Mouse (Mus musculus) hematopoietic multipotent progenitor cell, adult 10-12 weeks (in vitro differentiated cells): Measurements from ENCODE around the gene Ssbp1. TPM values are rescaled to one million over a fixed set of nuclear protein-coding genes. Genes with fewer than 3 reads are reported as not detected.

Experiments
- polyA plus RNA-seq: library from polyadenylated mRNA; stranded (reverse); fragments of >175 nt; gene quantifications from 2 replicates; pipeline ENCODE4 v1.2.3, GENCODE M21; 2012; ENCODE audit warnings: low replicate concordance

Ssbp1 gene
- 22.6 and 26.0 TPM in 2 replicates for polyA plus RNA-seq

GRCm38 (mm10) chr6:40470916-40471719 is at the start of gene Ssbp1:
Gene Ssbp1 (plus strand): TSS chr6:40471352.

GRCm38 (mm10) chr6:40436047-40436483 is 35.1 kb upstream of the Ssbp1 start, which contains the start of gene E330009J07Rik:
Gene E330009J07Rik (minus strand): TSS chr6:40436135.

GRCm38 (mm10) chr6:40438936-40439335 is 32.2 kb upstream of the Ssbp1 start, which contains the start of gene Wee2:
Gene Wee2 (plus strand): TSS chr6:40439088.

GRCm38 (mm10) chr6:40490933-40491332 is 19.8 kb downstream of the Ssbp1 start, which contains the start of gene Tas2r137:
Gene Tas2r137 (plus strand): TSS chr6:40491233.

GRCm38 (mm10) chr6:40493229-40493628 is 22.1 kb downstream of the Ssbp1 start, which contains the start of gene Tas2r108:
Gene Tas2r108 (plus strand): TSS chr6:40493529.

GRCm38 (mm10) chr6:40519408-40519807 is 48.3 kb downstream of the Ssbp1 start, which contains the start of gene Prss37:
Gene Prss37 (minus strand): TSS chr6:40519508.

Other genes with a start within 250 kb of the Ssbp1 start
- gene Agk, start 146.2 kb upstream of the Ssbp1 start, polyA plus RNA-seq: 3.6 and 4.9 TPM in 2 replicates
- 4.4 and 10.7 TPM in 2 replicates for gene E330009J07Rik, start 35.2 kb upstream of the Ssbp1 start, polyA plus RNA-seq
- gene Wee2, start 32.3 kb upstream of the Ssbp1 start, polyA plus RNA-seq: not detected in 2 replicates
- not detected in 2 replicates for gene Tas2r137, start 19.9 kb downstream of the Ssbp1 start, polyA plus RNA-seq
- not detected in 2 replicates for gene Tas2r108, start 22.2 kb downstream of the Ssbp1 start, polyA plus RNA-seq
- gene Prss37, start 48.2 kb downstream of the Ssbp1 start, polyA plus RNA-seq: not detected in 2 replicates
- gene Olfr461, start 83.7 kb downstream of the Ssbp1 start, polyA plus RNA-seq: not detected in 2 replicates
- gene Olfr460, start 98.1 kb downstream of the Ssbp1 start, polyA plus RNA-seq: not detected in 2 replicates
- 0.13 and 0.51 TPM in 2 replicates for gene Clec5a, start 114.5 kb downstream of the Ssbp1 start, polyA plus RNA-seq
- gene Tas2r138, start 142.0 kb downstream of the Ssbp1 start, polyA plus RNA-seq: not detected in 2 replicates
- 0.10 and 0.53 TPM in 2 replicates for gene Mgam, start 157.5 kb downstream of the Ssbp1 start, polyA plus RNA-seq